Mouse (Mus musculus): ENCODE measurements around the gene Ube2l6.

DNA sequence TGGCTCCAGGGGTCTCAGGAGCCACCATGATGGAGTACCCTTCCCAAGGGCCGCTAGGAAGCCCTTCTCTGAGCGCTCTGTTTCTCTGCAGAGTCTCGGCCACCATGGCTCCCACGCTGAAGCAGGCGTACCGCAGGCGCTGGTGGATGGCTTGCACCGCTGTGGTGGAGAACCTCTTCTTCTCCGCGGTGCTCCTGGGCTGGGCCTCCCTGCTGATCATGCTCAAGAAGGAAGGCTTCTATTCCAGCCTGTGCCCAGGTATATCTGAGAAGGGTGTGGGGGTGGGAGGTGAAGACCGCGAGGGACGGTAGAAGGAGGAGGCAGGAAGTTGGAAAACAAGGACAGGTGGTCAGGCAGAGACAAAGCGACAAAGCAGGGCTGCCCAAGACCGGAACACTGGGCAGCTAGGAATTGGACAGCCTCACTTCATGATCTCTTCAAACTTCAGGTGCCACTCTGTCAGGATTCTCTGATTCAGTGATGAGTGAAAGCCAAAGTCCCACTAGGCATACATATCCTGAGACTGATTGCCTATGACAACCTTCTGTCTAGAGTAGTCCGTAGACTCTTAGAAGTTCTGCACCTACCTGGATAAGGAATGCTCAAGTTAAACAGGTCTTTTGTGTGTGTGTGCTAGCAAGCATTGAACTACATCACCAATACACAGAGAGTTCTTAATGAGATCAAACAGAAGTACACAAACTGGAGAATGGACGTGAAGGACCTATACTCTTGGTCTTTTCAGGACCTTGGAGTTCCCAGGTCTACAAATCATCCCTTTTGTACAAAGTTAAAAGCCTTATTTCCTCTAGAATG, 42.3 kb downstream of the Ube2l6 start:
- TF ChIP-seq CTCF (IDR thresholded peaks at IDR 0.05; ENCODE audit: low read depth, low read length) (no peak), POLR2A (IDR thresholded peaks at IDR 0.05; ENCODE audit: extremely low read depth, insufficient read depth, low read length) (no peak)
